Mouse (Mus musculus): ENCODE results near the gene Rpl36.

GRCm38 (mm10) chr17:56588921-56589320, 24.3 kb upstream of the Rpl36 start:
- no peak for TF ChIP-seq CTCF (conservative IDR thresholded peaks at IDR 0.05; ENCODE audit: low read length)
- no peak for TF ChIP-seq NANOG (IDR thresholded peaks at IDR 0.05; ENCODE audit: borderline replicate concordance, low read length)
